Mouse (Mus musculus): ENCODE data around the gene Gm11060. TPM values are rescaled to one million over a fixed set of nuclear protein-coding genes. Genes with fewer than 3 reads are reported as not detected.

Gene Gm11060
- polyA plus RNA-seq, 1 experiment: not detected

DNA sequence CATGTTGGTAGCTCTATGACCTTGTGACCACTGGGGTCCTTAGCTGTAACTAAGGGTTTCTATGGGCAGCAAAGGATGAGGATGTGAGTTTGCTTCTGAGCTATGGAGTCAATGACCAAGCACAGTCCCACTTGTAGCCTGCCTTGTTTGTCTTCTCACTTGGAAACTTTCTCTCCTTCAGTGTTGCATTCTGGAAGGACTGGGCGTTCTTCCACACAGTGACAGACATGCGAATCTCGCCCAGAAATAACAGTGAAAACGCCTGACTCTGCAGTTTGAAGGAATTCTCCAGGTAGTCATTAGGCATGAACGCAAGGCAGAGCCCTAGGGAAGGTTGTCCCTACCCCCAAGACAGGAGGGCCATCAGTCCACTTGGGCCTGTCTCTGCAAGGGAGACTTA lies 827 bp upstream of the Gm11060 start:
- no peak for TF ChIP-seq GATA1 (IDR thresholded peaks at IDR 0.05; ENCODE audit: low read length)

GRCm38 (mm10) chr2:105097294-105097953 lies 5.6 kb downstream of the Gm11060 start:
- no peak for TF ChIP-seq GATA1 (IDR thresholded peaks at IDR 0.05; ENCODE audit: low read length)

DNA sequence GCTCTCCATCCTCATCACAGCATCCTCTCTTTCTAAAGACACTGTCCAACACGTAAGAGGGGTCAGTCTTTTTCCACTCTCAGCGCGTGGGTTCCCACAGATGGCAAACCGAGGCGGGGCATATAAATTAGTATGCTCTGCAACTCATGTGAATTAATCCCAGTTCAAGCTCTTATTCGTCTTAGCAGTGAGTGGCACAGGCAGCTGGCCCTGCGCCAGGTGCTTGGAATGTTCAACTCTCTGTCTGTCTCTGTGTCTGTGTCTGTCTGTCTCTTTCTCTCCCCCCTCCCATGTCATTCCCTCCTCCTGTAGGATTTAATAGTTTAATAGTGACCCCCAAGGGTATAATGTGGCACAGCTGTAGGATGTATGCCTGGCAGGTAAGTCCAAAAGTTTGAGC lies 7.6 kb downstream of the Gm11060 start:
- no peak for TF ChIP-seq GATA1 (IDR thresholded peaks at IDR 0.05; ENCODE audit: low read length)

DNA sequence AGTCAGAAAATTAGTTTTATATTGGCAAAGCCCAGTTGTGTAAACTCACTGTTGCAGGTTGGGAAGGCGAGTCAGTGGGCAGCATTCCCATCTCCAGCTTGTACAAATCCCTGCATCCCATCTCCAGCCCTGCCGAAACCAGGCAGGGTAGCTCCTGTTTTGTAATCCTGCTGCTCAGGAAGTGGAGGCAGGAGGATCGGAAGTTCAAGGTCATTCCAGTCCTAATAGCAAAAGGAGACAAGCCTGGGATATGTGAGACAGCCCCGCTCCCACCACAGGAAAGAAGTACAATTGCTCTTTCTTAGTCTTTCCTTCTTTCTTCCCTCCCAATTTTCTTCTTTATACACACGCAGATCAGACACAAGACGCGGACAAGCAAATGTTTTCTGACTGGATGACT lies 8.7 kb downstream of the Gm11060 start:
- no peak for TF ChIP-seq GATA1 (IDR thresholded peaks at IDR 0.05; ENCODE audit: low read length)

DNA sequence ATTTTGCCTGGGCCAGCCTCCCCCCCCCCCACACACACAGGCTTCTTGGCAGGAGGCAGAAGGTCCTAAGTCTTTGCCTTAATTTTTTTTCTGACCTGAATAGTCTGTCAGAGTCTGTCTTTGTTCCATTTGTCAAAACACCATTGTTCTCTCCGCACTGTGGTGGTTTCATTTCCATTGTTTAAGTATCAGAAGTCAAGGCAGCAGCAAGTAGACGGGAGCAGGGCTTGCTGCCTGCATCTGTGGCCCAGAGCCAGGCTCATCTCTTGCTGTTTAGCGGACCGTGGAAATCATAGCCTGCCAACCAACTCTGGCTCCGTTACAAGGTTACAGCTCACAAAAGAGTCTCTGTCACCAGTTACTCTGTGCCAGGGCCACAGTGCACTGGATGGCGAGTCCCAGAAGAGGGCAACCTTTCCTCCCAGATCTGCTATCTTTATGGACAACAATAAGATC lies 16.9 kb downstream of the Gm11060 start:
- TF ChIP-seq GATA1 (IDR thresholded peaks at IDR 0.05; ENCODE audit: low read length): no peak

DNA sequence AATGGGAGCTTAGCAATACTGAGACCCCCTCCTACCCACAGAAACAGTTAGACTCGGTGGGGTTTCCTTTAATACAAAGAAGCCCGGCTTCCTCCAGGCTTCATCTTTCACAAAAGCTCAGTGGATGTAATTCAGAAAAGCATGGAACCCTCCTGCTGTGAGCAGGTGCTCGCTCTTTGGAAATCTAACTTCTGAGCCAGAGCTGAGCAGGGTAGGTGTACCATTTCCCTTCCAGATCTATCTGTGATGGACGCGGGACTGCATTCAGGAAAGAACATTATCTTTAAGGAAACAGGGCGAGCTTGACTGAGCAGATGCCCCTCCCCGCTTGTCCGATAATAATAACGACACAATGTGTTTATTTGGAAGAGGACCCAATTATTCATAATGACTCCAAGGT lies 22.3 kb downstream of the Gm11060 start:
- TF ChIP-seq GATA1 (IDR thresholded peaks at IDR 0.05; ENCODE audit: low read length): no peak

DNA sequence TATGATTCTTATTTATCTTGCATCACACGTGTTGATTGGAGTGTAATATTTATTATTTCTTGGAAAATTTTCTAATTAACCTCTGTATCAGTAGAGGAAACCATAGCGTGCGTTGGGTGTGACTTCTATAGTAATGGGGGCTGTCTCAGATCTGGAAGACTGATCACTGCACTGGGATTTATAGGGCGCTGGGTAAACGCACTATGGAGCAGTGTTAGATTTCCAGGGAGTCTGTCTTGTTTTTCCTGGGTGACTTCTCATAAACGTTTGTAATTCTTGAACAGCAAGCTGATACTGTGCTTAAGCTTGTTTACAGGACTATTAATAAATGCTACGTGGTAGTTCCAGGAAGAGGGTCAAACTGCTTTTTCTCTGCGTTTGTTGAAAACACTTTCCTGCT lies 25.9 kb downstream of the Gm11060 start:
- TF ChIP-seq GATA1 (IDR thresholded peaks at IDR 0.05; ENCODE audit: low read length): no peak

- TF ChIP-seq GATA1 (IDR thresholded peaks at IDR 0.05; ENCODE audit: low read length): no peak
Observed at GRCm38 (mm10) chr2:105122216-105122615, 30.4 kb downstream of the Gm11060 start.

GRCm38 (mm10) chr2:105122886-105123285 lies 31.1 kb downstream of the Gm11060 start:
- no peak for TF ChIP-seq GATA1 (IDR thresholded peaks at IDR 0.05; ENCODE audit: low read length)

DNA sequence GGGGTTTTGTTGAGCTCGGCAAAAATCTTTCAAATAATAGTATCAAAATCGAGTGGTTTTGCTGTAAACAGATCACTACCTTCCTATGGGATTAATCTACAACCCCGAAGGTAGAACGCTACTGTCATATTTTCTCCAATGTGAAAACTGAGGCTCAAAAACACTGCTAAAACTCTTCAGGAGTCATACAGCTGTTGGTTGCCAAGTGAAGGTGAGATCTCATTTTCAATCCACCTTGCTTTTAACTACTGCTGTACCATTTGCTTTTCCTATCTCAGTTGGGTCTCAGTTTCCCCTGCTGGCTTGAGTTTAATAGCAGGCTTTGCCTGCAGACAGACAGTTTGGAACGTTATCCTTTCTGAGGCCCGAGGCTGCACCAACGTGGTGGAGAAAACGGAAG lies 31.6 kb downstream of the Gm11060 start:
- no peak for TF ChIP-seq GATA1 (IDR thresholded peaks at IDR 0.05; ENCODE audit: low read length)

GRCm38 (mm10) chr2:105123881-105124280 lies 32.1 kb downstream of the Gm11060 start:
- TF ChIP-seq GATA1 (IDR thresholded peaks at IDR 0.05; ENCODE audit: low read length): no peak

GRCm38 (mm10) chr2:105124391-105124790 lies 32.6 kb downstream of the Gm11060 start:
- no peak for TF ChIP-seq GATA1 (IDR thresholded peaks at IDR 0.05; ENCODE audit: low read length)

DNA sequence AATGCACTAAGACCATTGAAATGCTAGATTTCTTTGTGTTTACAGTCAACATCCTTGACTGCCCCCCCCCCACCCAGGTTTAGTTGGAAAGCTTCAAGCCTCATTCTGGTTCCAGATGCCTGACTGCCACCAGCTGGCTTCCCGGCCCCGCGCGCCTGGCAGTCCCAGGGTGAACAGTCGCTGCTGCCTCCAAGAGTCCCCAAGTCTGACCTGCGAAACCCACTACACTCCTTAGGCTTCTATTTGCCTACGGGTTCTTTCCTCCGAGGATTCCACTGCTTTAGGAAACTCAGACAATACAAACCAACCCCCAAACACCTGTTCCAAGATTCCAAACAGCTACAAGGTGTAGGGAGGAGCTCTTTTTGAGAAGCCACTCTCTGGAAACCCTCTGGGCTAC lies 33.4 kb downstream of the Gm11060 start:
- TF ChIP-seq GATA1 (IDR thresholded peaks at IDR 0.05; ENCODE audit: low read length): no peak

DNA sequence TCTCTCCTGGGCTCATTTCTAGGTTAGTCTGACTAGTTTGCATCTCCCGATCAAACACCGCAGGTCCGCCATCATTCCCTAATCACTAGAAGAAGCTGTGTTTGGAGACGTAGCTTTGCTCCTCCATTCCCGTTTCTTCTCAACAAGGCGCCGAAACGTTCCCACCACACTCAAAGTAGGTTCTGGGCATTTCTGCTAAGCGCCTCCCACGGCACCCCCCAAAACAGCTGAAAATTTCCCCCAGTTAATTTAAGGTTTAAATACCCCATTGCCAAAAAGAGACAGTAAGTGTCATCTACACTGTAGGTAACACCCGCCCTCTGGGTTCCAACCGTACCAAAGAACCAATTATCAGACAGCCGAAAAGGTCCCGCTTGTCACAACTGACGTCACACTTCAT lies 33.8 kb downstream of the Gm11060 start:
- TF ChIP-seq GATA1 (IDR thresholded peaks at IDR 0.05; ENCODE audit: low read length): no peak

DNA sequence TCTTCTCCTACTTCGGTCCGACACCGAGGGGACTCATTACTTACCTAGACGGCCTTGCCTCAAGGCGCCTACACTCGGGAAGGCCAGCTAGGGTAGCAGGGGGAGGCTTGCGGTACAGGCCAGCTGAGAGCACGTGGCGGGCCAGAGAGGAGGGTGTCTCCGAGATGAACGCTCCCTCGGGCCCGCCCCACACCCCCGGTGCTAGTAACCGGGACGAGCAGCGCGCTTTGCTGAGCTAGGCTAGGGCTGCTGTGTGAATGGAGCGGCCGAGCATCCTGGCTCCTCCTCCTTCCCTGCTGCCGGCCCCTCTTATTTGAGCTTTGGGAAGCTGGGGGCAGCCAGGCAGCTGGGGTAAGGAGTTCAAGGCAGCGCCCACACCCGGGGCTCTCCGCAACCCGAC lies 34.5 kb downstream of the Gm11060 start, which contains the start of gene Wt1:
Wt1 (plus strand) TSS at position 251 of the 400 bp plus-strand sequence.
- no peak for TF ChIP-seq GATA1 (IDR thresholded peaks at IDR 0.05; ENCODE audit: low read length)

- TF ChIP-seq GATA1 (IDR thresholded peaks at IDR 0.05; ENCODE audit: low read length): no peak
Observed at GRCm38 (mm10) chr2:105126691-105127530, 35.1 kb downstream of the Gm11060 start.

All from G1E-ER4 (cell line).